Mouse (Mus musculus) cerebellum, adult (tissue): ENCODE results near the gene Lrp1.
A peak's percentile ranks its signal among the peaks of the same experiment; 100 is the strongest.
"Not testable (repeated sequence)": the region's sequence is repeated elsewhere in the genome, so short reads cannot be mapped to it uniquely, and the experiment has no call there.

ENCODE experiments used
- ATAC-seq: cut with Nextera tagmentation; 2 replicates; pipeline ENCODE4 v1.9.2; 2017; ENCODE audit warnings: mild to moderate bottlenecking, moderate library complexity, mixed read lengths; ENCODE audit not compliant: insufficient number of reproducible peaks, low FRiP score, low TSS enrichment

Gene Lrp1

DNA sequence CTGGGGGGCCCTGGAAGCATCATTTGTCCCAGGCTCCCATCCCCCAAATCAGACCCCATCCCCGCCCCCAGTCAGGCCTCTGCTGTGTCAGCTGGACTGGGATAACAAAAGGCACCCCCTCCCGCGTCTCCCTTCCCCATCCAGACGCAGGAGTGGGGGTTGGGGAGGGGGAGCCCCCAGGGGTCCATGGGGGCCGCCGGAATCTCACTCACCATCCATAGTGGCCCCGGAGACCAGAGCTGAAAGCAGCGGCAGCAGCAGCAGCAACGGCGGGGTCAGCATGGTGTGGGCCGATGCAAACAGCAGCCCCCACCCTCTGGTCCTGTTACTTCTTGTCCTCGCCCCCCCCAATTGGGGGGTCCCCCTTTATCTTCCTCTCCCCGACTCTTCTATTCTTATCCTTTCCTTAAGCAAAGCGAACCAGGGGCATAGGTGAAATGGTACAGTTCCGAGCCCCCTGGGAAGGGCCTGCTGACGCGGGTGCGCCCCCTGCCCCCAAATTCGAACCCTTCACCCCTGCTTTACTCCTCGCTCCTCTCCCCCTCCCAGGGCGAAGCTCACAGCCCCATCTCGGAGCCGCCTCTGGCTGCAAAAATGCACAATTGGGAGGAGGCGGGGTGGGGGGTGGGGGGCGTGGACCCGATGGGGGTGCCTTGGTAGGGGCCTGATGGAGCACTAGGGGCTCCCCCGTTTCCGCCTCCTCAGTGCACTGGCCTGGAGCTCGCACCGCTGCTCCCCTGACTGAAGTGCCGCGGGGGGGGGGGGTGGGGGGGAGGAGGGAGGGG is at the start of gene Lrp1:
Gene Lrp1, minus strand, starts transcription at position 743 of the 785 bp plus-strand sequence.
- ATAC-seq = no peak

DNA sequence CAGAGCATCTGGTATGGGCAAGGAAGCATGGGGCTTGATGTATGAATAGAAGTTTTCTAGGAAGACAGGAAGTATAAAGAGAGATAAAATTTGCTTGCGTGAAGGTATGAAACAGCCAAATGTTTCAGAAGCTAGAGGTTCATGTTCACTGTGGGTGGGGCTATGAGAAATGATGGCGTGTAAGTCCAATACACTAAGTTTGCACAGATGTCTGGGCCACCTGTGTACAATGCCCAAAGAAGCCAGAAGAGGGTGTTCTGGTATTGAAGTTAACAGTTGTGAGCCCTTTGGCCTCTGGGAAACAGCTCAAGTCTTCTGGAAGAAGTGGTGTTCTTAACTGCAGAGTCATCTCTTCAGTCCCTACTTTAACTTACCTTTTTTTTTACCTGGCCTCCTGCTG is 49.2 kb upstream of the Lrp1 start:
- ATAC-seq = no peak

DNA sequence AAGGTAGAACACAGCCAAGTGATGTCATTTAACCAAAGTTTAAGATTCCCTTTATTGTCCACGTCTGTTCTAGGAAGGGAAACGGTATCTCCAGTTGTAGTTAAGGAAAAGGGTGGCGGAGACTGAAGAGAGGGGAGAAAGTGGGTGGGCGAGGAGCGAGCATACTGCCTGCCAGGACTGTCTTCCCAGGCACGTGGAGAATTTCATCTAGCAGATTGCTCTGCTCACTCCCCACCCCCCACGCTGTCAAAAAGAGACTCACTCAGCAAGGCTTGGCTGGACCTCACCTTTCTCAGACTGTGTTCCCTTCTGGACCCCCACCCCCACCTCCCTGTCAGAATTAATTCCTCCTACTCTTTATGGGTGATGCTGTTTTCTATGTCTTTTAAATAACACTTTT is 48.2 kb upstream of the Lrp1 start:
- ATAC-seq = no peak

DNA sequence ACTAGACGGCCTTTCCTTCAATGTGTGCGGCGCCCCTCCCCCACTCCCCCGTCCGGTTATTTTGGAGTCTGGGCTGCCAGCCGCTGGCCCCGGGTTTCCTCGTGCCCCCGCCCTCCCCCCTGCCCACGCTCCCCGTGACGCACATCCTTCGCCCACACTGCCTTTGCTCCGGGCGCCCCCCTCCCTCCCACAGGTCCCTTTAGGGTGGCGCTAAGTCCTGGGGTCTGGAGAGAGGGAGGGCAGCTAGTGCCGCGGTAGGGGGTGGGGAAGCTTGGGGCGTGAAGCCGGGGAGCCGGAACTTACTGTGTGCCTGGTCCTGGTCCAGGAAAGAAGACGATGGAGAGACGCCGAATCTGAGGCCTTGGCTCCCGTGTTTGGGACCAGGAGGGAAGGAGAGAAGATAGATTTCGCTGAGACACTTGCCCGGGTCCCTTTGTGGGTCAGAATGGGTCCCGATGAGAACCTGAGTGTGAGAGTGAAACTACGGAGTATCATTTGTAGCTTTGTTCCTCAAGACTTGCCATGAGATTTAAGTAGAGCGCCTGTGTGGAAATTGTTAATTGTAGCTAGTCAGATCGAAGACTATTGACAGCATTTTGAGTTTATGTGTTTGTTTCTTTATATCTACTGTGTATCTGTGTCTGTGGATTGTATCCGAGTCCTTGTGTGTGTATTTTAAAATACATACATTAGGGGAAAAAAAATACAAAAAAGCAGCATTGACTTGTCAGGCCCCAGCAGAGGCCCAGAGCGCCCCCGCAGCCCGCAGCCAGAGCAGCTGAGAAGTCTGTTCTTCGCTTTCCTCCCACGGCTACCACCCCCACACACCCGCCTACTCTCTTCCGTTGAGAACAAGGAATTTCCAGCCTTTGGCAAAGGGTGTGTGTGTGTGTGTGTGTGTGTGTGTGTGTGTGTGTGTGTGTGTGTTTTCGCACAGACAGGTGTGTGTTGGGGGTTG is 47.4 kb upstream of the Lrp1 start, which contains the start of gene Nab2:
Gene Nab2, minus strand, starts transcription at position 476 of the 958 bp plus-strand sequence.
- no peak for ATAC-seq

DNA sequence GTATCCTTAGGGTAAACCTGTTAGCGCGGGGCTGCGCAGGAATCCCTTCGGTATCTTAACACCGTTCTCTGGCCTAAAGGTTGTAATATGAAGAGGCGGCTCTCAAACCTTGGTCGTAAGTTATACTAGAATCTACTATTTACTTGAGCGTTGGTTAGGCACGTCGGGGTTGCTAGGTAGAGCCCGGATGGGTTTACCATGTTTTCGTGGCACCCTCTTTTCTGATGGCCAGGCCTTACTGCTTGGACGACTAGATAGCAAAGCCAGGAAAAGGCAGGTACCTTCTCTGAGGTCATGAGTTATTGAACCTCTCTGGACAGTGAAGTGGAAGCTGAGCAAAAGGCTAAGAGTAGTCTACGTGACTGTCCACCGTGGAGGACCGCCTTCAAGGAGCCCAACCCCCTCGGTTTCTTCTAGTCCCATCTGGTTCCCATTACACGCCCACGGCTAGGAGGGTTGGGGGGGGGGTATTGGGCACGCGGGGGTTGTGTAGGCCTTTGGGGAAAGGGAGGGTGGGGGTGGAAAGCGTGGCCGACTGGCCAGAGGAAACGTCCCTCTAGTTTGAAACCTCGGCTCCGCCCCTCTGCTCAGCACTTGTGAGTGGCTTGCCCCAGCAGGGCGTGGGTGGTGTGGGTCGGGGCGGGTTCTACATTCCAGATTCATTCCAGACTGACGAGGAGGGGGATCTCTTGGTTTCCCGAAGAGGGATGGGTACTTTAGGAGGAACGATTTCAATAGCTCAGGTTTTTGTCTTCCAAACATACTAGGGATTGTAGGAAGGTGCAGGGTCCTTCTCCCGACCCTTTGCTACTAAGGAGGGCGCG is 46.5 kb upstream of the Lrp1 start:
- ATAC-seq = peak; percentile 13

DNA sequence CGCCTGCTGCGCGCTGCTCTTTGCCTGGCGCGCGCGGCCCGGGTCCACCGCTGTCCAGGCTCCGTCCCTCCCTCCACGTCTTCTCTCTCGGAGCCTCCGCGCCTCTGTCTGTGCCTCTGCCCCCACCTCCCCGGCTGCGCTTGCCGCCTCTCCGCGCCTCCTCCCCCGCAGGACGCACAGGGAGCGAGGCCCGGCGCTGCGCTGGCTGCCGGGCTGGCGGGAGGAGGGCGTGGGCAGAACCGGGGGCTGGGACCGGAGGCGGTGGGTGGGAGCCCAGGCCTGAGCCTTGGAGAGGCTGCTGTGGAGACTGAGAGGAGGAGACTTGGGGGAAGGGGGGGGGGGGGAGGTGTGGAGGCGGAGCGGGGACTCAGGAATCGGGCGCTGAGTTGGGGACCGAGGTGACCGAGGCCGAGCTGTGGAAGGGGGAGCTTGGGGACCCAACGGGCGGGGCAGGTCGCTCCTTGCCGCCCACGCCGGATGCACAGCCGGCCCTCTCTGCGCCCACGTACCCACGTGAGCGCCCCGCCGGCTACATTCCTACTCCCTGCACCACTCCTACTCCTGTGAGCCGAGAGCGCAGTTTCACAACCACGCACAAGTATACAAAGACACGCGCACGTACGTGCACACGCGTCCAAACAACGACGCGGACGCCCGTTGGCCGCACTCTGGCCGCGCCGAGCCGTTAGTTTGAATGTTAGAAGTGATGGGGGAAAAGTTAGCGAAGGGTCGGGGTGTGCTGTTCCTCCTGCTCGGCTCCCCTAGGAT is 45.7 kb upstream of the Lrp1 start, which contains the start of gene Nemp1:
Gene Nemp1, plus strand, starts transcription at position 401 of the 768 bp plus-strand sequence.
- ATAC-seq = peak; percentile 37

DNA sequence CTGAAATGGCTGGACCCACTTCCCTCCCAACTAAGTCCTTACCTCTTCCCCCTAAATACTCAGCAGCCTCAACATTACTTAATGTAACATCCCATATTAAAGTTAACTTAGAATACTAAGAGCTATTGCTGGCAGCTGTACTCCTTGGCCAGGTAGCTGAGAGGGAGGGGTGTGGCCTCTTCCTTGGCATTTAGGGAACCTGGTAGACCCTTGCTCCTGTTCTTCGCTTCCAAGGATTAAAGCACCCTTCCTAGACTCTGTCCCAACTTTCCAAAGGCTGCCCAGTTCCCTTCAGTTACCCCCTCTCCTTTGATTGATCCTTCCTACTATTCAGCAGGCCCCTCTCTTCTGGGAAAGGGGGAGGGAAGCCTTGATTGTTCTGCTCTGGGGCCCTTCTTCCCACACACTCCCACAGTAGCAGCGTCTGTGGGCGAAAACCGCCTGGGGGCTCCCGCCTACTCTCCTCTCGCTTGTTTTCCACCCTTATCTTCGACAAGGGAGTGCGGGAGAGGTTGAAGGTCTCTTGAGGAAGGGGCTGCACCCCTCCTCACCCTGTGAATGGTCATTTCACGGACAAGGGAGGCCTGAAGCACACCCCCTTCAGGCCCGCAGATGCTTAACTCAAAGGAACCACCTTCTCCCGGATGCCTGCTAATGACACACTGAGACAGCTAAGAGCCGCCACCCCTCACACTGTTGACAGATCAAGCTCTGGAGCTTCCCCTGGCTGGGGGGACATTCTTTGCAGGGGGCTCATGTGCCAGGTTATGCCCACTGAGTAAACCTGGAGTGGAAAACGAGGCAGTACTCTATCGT is 44.6 kb upstream of the Lrp1 start:
- no peak for ATAC-seq

DNA sequence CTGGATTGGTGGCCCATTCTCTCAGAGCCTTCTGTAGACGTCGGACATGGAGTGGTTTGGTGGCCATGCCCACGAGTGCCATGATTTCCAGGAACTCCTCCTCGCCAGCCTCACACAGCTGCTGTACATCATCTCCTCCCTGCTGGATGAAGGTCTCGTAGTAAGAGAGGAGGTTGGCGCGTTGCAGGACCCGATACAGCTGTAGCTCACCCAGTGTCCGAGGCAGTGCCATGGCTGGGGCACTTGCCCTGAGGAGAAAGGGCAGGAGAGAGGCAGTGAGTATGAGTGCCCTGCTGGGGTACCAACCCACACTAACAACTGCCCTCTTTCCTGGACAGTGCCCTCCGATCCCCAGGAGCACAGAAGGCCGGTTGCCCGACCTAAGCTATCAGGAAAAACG is 43.9 kb upstream of the Lrp1 start:
- ATAC-seq = no peak

DNA sequence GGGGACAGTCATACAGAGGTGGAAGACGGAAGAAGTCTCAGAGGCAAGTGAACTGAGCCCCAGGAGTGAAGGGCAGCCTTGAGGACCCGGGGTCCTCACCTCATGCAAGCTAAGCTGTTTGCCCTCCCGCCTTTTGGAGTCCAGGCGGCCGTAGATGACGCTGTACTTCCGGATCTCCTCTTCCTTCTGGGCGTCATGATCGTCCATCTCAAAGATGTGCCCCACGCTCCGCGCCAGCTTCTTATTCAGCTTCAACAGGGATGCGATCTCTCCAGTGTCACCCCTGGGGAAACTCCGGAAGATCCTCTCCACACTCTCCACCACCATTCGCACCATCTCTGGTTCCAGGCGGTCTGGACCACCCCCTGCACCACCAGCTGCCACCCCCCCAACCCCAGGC is 43.2 kb upstream of the Lrp1 start:
- no peak for ATAC-seq

DNA sequence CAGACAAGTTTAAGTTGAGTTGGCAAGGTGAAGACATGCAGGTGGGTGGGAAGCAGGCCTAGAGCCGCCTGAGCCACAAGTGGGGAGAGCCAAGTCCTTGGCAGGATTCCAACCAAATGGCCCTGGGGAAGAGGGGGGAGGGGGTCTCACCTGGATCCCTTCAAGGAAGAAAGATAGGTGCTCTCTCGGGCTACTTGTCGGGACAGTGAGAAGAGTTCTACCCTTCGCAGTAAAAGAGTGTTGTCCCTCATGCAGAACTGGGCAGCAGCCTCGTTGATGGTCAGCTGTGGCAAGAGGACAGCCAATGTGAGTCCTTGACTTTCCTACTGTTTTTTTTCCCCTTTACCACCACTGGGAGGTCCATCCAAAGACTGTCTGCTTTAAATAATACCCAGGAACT is 42.6 kb upstream of the Lrp1 start:
- no peak for ATAC-seq

DNA sequence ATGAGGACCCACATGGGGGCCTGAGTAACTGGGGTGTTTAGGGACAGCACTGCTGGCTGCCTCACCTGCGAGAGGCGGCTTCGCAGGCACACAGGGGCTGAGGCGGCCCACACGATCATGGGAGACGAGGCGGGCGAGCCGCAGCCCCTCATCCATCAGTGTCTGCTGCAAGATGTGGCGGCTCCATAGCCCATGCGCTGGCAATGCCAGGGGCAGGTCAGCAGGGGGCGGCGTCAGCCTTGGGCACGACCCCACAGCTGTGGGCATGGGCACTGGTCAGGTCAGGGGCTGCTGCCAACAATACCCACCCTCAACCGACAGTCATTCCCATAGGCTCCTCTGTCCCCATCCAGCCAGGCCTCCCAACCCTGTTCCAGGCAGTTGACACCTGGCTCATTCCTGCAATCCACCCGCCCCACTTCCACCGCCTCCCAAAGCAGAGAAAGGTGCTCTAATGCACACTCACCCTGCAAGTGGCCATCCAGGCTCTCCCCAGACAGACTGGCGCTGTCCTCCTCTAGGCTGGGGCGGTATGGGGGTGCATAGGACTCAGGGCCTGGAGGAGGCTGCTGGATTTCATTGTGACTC is 41.8 kb upstream of the Lrp1 start:
- ATAC-seq = no peak

DNA sequence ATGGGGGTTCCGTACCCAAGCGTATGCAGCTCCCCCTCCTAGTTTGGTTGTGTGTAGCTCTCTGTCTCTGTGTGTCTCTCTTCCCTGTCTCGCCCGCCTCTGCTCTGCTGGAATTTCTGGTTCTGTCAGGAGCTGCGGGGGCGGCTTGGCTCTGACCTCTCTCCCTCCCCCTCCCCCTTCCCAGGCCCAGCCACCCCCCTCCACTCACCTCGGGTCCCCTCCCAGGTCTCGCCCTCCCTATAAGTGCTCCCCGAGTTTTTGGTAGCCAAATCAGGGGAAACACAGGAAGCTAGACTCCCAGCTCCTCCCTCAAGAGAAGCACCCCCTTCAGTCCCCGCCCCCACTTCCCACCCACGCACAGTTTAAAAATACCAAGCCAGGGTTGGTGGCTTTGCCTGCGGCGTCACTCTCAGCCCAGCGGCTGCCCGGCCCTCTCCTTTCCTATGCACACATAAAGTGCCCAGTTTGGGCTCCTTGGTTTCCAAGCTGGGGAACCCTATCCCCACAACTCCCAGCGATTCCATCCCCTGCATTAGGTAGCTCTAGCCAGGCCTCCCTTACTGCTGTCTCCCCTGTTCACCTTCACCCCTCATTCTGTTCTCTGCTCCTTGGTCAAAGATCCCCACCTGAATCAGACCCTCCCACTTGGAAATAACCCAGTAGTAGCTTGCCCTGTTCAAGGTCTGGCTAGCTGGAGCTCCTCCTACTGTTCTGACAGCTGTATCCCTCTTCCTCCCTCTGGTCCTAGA is 41.1 kb upstream of the Lrp1 start:
- peak; percentile 36 for ATAC-seq

DNA sequence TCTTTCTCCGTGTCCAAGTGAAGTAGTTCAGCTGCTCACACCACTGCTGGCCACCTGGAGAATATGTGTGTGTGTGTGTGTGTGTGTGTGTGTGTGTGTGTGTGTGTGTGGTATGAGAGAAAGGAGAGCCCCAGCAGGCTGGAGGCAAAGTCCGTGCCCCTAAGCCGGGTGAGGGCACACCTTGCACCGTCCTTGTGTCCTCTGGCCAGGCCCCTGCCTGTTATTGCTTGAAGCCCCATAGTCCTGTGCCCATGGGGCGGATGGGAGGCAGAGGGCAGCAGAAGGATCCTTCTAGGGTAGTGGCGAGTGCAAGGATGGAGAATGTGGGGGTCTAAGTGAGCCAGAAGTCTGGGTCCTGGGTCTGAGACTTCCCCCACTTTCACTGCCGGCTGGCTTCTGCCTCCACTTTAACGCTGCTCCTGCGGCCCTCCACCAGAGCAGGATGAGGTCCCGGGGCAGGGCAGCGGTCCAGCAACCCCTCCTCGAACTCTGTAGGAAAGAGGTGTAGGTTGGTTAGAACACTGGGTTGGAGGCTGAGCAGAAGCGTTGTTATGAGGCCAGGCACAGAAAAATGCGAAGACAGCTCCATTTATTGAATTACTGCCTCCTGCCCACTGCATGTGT is 40.5 kb upstream of the Lrp1 start:
- no peak for ATAC-seq

DNA sequence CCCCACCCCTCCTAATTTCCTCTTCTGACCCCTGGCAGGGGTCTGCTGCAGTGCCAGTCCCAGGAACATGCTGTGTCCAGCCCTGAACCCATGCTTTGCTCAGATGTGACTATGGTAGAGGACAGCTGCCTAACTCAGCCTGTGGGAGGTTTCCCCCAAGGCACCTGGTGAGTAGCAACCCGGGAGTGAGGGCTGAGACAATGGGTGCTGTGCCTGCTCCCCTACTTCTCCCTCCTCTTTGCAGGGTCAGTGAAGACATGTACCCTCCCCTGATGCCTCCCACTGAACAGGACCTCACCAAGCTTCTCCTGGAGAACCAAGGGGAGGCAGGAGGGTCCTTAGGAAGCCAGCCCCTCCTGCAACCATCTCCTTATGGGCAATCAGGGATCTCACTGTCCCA is 38.6 kb upstream of the Lrp1 start:
- no peak for ATAC-seq

DNA sequence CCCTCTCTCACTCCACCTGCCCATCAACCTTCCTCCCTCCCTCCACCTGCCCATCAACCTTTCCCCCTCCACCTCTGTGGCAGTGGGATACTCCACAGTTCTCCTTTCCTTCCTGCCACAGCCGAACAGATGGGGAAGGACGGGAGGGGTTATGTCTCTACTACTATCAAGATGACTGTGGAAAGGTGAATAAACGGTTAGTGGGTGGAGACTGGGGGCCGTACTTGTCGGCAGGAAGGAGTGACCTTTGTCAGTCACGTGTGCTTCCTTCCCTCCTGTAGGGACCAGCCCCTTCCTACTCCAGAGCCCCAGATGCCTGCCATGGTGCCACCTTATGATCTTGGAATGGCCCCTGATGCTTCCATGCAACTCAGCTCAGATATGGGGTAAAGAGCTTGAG is 37.1 kb upstream of the Lrp1 start:
- no peak for ATAC-seq

DNA sequence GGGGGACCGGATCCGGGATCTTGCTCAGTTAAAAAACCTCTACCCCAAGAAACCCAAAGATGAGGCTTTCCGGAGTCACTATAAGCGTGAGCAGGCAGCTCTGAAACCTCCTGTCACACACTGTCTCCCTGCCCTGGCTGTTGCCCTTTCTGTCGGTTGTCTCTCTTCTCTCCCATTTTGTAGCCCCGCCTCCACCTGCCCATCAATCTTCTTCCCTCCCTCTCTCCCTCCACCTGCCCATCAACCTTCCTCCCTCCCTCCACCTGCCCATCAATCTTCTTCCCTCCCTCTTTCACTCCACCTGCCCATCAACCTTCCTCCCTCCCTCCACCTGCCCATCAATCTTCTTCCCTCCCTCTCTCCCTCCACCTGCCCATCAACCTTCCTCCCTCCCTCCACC is 36.7 kb upstream of the Lrp1 start:
- ATAC-seq = not testable (repeated sequence)

DNA sequence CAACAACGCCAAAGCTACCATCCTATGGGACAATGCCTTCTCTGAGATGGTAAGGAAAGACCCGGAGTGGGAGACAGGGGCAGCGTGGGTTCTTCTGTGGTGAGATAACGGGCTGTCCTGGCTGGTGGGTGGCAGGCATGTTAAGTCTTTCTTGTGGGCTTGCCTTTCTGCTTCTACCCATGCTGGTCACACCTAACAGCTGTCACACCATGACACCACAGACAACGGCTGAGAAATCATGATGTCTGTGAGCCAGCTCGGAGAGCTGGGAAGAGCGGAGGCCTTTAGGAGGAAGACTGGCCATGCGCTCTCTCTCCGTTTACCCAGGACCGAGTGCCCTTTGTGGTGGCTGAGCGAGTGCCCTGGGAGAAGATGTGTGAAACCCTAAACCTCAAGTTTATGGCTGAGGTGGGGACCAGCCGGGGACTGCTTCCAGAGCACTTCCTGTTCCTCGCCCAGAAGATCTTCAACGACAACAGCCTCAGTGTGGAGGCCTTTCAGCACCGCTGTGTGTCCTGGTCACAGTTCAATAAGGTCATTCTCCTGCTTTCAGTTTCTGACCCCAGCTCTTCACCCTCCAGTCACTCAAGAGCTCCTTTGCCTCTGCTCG is 34.1 kb upstream of the Lrp1 start:
- ATAC-seq = no peak
